Mouse (Mus musculus) hindbrain, embryonic 12.5 days (tissue): ENCODE data around the gene Tesc. TPM values are rescaled to one million over a fixed set of nuclear protein-coding genes. Genes with fewer than 3 reads are reported as not detected.
A peak's percentile ranks its signal among the peaks of the same experiment; 100 is the strongest.

ENCODE experiments used
- ATAC-seq: fragments of 200-750 bp; cut with Nextera tagmentation; 2 replicates; pipeline ENCODE4 v1.8.0; 2017; ENCODE audit warnings: moderate TSS enrichment; ENCODE audit not compliant: low FRiP score
- H3K27ac ChIP-seq: fragments of 300-500 bp; sonication (generic); 2 replicates; pipeline ENCODE4 v1.5.1; 2016; ENCODE audit warnings: mild to moderate bottlenecking
- H3K27me3 ChIP-seq: fragments of 300-500 bp; sonication (generic); 2 replicates; pipeline ENCODE4 v1.6.1; 2016; ENCODE audit warnings: mild to moderate bottlenecking
- H3K36me3 ChIP-seq: fragments of 300-500 bp; sonication (generic); 2 replicates; pipeline ENCODE4 v1.6.1; 2016; ENCODE audit warnings: mild to moderate bottlenecking
- H3K4me1 ChIP-seq: fragments of 300-500 bp; sonication (generic); 2 replicates; pipeline ENCODE4 v1.6.1; 2016
- H3K4me2 ChIP-seq: fragments of 300-500 bp; sonication (generic); replicated peaks from 2 replicates; pipeline ENCODE4 v1.6.1; 2016; ENCODE audit warnings: mild to moderate bottlenecking
- H3K4me3 ChIP-seq: fragments of 300-500 bp; sonication (generic); 2 replicates; pipeline ENCODE4 v1.5.1; 2016; ENCODE audit warnings: mild to moderate bottlenecking
- H3K9ac ChIP-seq: fragments of 300-500 bp; sonication (generic); 2 replicates; pipeline ENCODE4 v1.6.1; 2016; ENCODE audit warnings: mild to moderate bottlenecking, moderate library complexity
- H3K9me3 ChIP-seq: fragments of 300-500 bp; sonication (generic); replicated peaks from 2 replicates; pipeline ENCODE4 v1.6.1; 2016; ENCODE audit warnings: mild to moderate bottlenecking
- WGBS: fragments of 180-500 bp; shearing (Covaris S2); methylation state at CpG from one replicate; pipeline ENCODE4 v1.1.7; 2016; 5-methylcytosine and 5-hydroxymethylcytosine counted together
- polyA plus RNA-seq: library from polyadenylated mRNA; unstranded; fragments of >200 nt; fragmentation: Nextera tagmentation; extraction: Ambion mirVana; gene quantifications from 2 replicates; pipeline ENCODE4 v1.2.1, GENCODE M21; 2016

Tesc gene
- polyA plus RNA-seq, 1 experiment from 2014 or later = 0.56 TPM

- Histone ChIP-seq H3K27me3 (no peaks in the 10 kb centered on the region), H3K4me3 (no peak overlapping the region), H3K4me2 (no peak overlapping the region), H3K4me1 (peaks cover 18% of the 10 kb centered on the region), H3K9me3 (no peaks in the 10 kb centered on the region), H3K27ac (no peak overlapping the region), H3K9ac (no peak overlapping the region), H3K36me3 (peaks cover 17% of the 10 kb centered on the region; the same call in 1 of the 2 replicates)
- ATAC-seq = no peak
- WGBS = 90% methylated on average over 8 of the region's 8 CpGs
Observed at GRCm38 (mm10) chr5:118105536-118105935, 78.0 kb downstream of the Tesc start.

- H3K4me1 ChIP-seq = peaks cover 16% of the 10 kb centered on the region
- WGBS = 92% methylated on average over 10 of the region's 10 CpGs
- no peak for ATAC-seq
- no peak overlapping the region for H3K9ac ChIP-seq
- H3K27ac ChIP-seq = no peak overlapping the region
- H3K27me3 ChIP-seq = no peaks in the 10 kb centered on the region
- no peak overlapping the region for H3K4me3 ChIP-seq
- peaks cover 29% of the 10 kb centered on the region for H3K36me3 ChIP-seq
- no peak overlapping the region for H3K4me2 ChIP-seq
- H3K9me3 ChIP-seq = no peaks in the 10 kb centered on the region
Observed at GRCm38 (mm10) chr5:118106667-118107066, 79.1 kb downstream of the Tesc start.

- ATAC-seq = peak; percentile 52; the same call in 1 of the 2 replicates
- Histone ChIP-seq H3K27ac (peak overlapping the region; percentile 66), H3K4me3 (no peak overlapping the region), H3K4me1 (peaks cover 16% of the 10 kb centered on the region), H3K9ac (no peak overlapping the region), H3K27me3 (no peaks in the 10 kb centered on the region), H3K4me2 (no peak overlapping the region), H3K9me3 (no peaks in the 10 kb centered on the region), H3K36me3 (peaks cover 38% of the 10 kb centered on the region)
- WGBS = 80% methylated on average over 17 of the region's 17 CpGs
Observed at GRCm38 (mm10) chr5:118108124-118108793, 80.7 kb downstream of the Tesc start.

- Histone ChIP-seq H3K4me3 (no peak overlapping the region), H3K27me3 (no peaks in the 10 kb centered on the region), H3K36me3 (peaks cover 38% of the 10 kb centered on the region), H3K9ac (no peak overlapping the region), H3K27ac (peak overlapping the region; percentile 66; the same call in 1 of the 2 replicates), H3K9me3 (no peaks in the 10 kb centered on the region), H3K4me2 (no peak overlapping the region), H3K4me1 (peaks cover 16% of the 10 kb centered on the region)
- 85% methylated on average over 7 of the region's 7 CpGs for WGBS
- no peak for ATAC-seq
Observed at GRCm38 (mm10) chr5:118108794-118109440, 81.4 kb downstream of the Tesc start.

Other genes with a start within 250 kb of the Tesc start
- 0.99 and 1.1 TPM in 2 replicates for gene Nos1, start 246.7 kb upstream of the Tesc start, polyA plus RNA-seq
- 132 and 133 TPM in 2 replicates for gene Fbxo21, start 51.0 kb upstream of the Tesc start, polyA plus RNA-seq
- 42.0 and 45.0 TPM in 2 replicates for gene Fbxw8, start 127.7 kb downstream of the Tesc start, polyA plus RNA-seq
- gene Hrk, start 136.9 kb downstream of the Tesc start, polyA plus RNA-seq = 1.8 TPM in 2 replicates
- 9.4 and 11.0 TPM in 2 replicates for gene Rnft2, start 217.4 kb downstream of the Tesc start, polyA plus RNA-seq
- 12.9 and 13.4 TPM in 2 replicates for gene 2410131K14Rik, start 217.5 kb downstream of the Tesc start, polyA plus RNA-seq